Mouse (Mus musculus) erythroblast, adult 5-6 weeks (primary cell): ENCODE measurements around the gene Zfp951. TPM values are rescaled to one million over a fixed set of nuclear protein-coding genes. Genes with fewer than 3 reads are reported as not detected.
"Not testable (repeated sequence)": the region's sequence is repeated elsewhere in the genome, so short reads cannot be mapped to it uniquely, and the experiment has no call there.

Source experiments
- ATAC-seq: replicated peaks from 2 replicates; pipeline ENCODE4 v1.8.0; 2016; ENCODE audit warnings: moderate number of reproducible peaks, mild to moderate bottlenecking, moderate TSS enrichment, inconsistent platforms; ENCODE audit not compliant: poor library complexity, low FRiP score, severe bottlenecking
- total RNA-seq, 2 experiments: library from RNA; stranded (forward) in 1 of 2; stranded (reverse) in 1 of 2; fragments of 150-400 nt in 1 of 2; fragments of 200-764, 138-1000 nt in 1 of 2; gene quantifications; 2 replicates each; pipeline versions ENCODE4 v1.2.3 to v1.2.4; 2015 to 2017; ENCODE audit warnings: low replicate concordance in 2 of 2

Zfp951 gene
- total RNA-seq (2015; ENCODE audit: low replicate concordance) (1.3 and 2.3 TPM in 2 replicates), total RNA-seq (2017; ENCODE audit: low replicate concordance) (2.6 and 4.3 TPM in 2 replicates)

DNA sequence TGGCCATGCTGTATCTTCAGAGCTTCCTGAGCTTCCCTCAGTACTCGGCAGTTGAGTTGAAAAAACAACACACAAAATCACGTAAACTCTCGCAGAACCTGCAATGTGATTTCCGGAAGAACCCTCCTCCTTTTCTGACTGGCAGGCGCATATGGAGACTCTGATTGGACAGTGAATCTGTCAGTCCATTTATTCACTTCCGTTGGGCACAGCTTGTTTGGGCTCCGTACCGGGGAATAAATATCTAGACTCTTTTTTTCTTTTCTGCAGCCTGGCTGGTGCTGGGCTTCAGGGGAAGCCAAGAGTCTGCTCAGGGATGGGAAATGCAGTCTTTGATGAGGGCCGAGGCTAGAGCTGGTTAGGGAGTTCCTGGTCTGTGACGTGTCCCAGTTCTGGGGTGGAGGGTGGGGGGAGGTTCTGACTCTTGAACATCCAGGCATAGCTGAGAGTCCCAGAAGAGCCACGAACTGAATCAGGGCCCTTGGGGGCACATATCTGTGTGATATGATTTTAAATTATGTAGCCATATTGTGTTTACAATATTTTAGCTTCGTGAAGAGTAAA, at the start of gene Zfp951:
Gene Zfp951, minus strand, starts transcription at position 109 of the 564 bp plus-strand sequence.
- ATAC-seq = peak; percentile 100

DNA sequence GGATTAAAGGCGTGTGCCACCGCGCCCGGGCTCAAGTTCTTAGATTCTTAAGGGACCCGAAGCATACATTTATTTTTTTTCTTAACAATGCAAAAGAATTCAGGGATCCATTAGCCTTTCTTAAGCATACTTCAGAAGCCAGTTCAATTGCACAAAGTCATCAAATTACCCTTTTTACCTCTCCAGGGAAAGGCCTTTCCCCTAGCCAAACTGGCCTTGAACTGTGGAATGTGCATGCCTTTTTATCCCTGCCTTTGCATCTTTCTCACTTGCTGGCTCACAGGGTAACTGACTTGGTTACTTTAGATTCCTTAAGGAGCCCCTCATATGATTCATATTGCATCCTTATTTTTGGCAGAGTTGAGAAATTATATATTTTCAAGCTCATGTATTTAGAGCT, 46.7 kb upstream of the Zfp951 start:
- ATAC-seq = not testable (repeated sequence)

DNA sequence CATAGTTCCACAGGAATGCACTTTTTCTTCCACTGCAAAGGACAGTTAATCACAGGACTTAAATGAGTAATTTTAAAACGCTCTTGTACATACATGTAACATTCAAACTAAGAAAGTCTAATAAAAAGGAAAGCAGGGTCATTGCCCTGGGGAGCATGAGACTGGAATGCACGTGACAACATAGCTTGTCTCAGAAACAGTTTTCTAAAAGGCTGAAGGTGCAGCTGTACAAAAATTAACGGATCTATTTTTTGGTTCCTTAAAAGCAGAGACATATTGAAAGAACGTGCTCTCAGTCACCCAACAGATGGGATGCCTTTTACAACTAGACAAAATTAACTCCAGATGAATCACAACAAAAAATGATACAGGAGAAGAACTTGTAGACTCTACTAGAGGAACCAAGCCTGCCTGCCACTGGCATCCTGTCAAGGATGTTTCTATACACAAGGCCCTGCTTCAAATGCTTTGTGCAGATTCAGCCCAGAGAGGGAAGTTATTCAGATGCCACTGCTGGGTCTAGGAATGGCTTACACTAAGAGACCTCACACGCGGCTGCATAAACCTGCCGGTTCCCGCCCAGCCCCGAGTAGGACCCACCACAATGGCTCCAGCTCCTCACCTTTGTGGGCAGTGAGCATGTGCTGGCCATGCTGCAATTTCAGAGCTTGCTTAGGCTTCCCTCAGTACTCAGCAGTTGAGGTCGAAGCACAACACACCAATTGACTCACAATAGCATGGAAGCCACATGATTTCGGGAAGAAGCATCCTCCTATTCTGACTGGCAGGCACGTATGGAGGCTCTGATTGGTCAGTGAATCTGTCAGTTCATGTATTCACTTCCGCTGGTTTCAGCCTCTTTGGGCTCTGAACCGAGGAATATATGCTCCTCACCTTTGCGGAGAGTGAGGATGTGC, 567 bp downstream of the Zfp951 start:
- ATAC-seq = not testable (repeated sequence)

DNA sequence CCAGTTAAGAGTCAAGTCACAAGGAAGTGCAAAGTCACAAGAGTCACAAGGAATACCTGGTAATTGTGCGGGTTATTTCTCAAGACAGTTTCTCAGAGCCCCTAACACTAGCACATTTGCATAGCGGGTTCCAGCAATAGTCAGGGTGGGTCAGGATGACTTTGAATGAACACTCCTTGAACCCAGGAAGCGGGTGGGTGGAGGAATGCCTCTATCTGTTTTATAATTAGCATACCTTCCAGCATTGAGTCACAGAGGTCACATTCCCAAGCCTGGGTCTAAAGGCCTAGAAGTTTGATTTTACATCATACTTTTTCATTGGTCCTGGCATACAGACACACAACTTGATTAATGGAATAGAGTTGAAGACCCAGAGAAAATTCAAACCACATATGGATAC, 5.3 kb downstream of the Zfp951 start:
- ATAC-seq = not testable (repeated sequence)

DNA sequence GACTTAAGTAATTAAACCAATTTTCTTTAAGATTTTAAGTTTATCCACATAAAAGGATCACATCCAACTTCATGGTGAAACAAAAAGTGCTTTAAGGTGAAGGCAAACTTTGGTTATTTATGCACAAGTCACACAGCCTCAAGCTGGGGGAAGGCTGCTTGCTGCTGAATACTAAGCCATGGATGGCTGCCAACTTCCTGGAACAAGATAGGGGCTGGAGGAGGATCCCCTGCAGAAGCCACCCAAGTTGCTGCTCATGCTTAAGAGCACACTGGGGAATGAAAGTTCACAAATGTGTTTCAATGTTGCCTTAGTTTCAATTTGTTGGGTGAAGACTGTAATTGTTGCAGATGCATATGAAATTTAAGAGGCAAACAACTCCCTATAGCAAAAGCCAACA, 26.5 kb downstream of the Zfp951 start:
- no peak for ATAC-seq

DNA sequence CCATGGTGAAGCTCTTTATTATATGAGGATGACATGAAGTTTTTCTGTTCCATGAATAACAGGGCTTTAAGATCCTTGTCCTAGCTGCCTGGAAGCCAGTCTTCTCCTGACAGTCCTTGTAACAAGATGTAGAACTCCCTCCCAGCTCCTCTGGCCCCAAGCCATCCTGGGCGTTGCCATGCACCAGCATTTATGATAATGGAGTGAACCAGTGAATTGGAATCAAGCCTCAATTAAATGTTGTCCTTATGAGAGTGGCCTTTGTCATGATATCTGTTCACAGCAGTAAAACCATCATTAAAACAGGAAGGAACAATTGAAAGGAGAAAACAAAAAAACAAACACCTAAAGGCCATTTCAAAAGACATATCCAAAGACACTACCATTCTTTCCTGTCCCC, 30.3 kb downstream of the Zfp951 start:
- no peak for ATAC-seq

DNA sequence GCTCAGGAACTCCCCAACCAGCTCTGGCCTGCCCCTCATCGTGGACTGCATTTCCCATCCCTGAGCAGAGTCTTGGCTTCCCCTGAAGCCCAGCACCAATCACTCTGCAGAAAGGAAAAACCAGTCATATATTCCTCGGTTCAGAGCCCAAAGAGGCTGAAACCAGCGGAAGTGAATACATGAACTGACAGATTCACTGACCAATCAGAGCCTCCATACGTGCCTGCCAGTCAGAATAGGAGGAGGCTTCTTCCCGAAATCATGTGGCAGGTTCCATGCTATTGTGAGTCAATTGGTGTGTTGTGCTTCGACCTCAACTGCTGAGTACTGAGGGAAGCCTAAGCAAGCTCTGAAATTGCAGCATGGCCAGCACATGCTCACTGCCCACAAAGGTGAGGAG, 89.7 kb downstream of the Zfp951 start:
- ATAC-seq = not testable (repeated sequence)

Other genes starting within 250 kb of the Zfp951 start
- 2.5 and 2.9 TPM in 2 replicates for gene Abcg3, start 122.6 kb upstream of the Zfp951 start, total RNA-seq (2015; ENCODE audit: low replicate concordance)
- gene Abcg3, start 122.6 kb upstream of the Zfp951 start, total RNA-seq (2017; ENCODE audit: low replicate concordance) = 5.7 and 6.0 TPM in 2 replicates